Mouse (Mus musculus): ENCODE measurements around the gene Map9. TPM values are rescaled to one million over a fixed set of nuclear protein-coding genes. Genes with fewer than 3 reads are reported as not detected.
"Not testable (repeated sequence)": the region's sequence is repeated elsewhere in the genome, so short reads cannot be mapped to it uniquely, and the experiment has no call there.

Map9 gene
- polyA plus RNA-seq, 1 experiment = 12.3 TPM

- no peak overlapping the region for H3K4me3 ChIP-seq (ENCODE audit: low read depth, low read length)
Measured at GRCm38 (mm10) chr3:82435351-82435750, 77.5 kb downstream of the Map9 start.

DNA sequence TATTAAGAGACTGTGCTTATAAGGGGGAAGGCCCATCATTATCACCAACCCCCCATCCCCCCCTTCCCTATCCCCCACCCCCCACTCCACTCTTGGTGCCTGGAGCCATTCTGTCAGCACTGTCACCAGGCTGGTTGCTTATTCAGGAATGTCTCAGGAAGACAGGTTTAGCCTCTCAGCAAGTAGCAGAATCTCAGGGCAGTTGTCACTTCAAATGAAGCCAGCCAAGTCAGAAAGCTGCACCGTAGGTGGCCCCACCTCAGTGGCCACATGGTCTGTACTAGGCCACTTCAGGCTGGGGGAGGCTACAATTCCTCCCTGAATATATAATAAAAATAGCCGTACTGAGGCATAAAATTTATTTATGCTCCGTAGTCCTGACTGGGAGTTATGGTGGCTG, 83.1 kb downstream of the Map9 start:
- TF ChIP-seq CTCF (IDR thresholded peaks at IDR 0.05; ENCODE audit: low read depth, low read length) (no peak), EP300 (IDR thresholded peaks at IDR 0.05; ENCODE audit: insufficient read depth, low read depth, low read length) (no peak), POLR2A (IDR thresholded peaks at IDR 0.05; ENCODE audit: insufficient read depth, low read length) (no peak)
- H3K9me3 ChIP-seq (replicated peaks; ENCODE audit: control insufficient read depth, insufficient read depth, low read length, poor library complexity, severe bottlenecking) = no peaks in the 10 kb centered on the region
- H3K27me3 ChIP-seq (ENCODE audit: control insufficient read depth, insufficient read depth, low read length, poor library complexity, severe bottlenecking) = no peaks in the 10 kb centered on the region; the same call in 1 of the 2 replicates
- H3K4me3 ChIP-seq (ENCODE audit: low read depth, low read length) = no peak overlapping the region
- no peaks in the 10 kb centered on the region for H3K36me3 ChIP-seq (ENCODE audit: control insufficient read depth, insufficient read depth, low read length, poor library complexity, severe bottlenecking)
- no peak overlapping the region for H3K9ac ChIP-seq (ENCODE audit: low read depth, poor library complexity, severe bottlenecking)
- no peak overlapping the region for H3K27ac ChIP-seq (ENCODE audit: insufficient read depth, low read length)
- no peaks in the 10 kb centered on the region for H3K4me1 ChIP-seq (ENCODE audit: control insufficient read depth, insufficient read depth, low read length)

More at GRCm38 (mm10) chr3:82435351-82435750, 77.5 kb downstream of the Map9 start:
- TF ChIP-seq POLR2A (IDR thresholded peaks at IDR 0.05; ENCODE audit: insufficient read depth, low read length) (no peak), CTCF (IDR thresholded peaks at IDR 0.05; ENCODE audit: low read depth, low read length) (no peak), EP300 (IDR thresholded peaks at IDR 0.05; ENCODE audit: insufficient read depth, low read depth, low read length) (no peak)
- H3K36me3 ChIP-seq (ENCODE audit: control insufficient read depth, insufficient read depth, low read length, poor library complexity, severe bottlenecking) = no peaks in the 10 kb centered on the region
- no peaks in the 10 kb centered on the region for H3K27me3 ChIP-seq (ENCODE audit: control insufficient read depth, insufficient read depth, low read length, poor library complexity, severe bottlenecking)
- no peak overlapping the region for H3K27ac ChIP-seq (ENCODE audit: insufficient read depth, low read length)
- no peak overlapping the region for H3K9ac ChIP-seq (ENCODE audit: low read depth, poor library complexity, severe bottlenecking)
- H3K4me1 ChIP-seq (ENCODE audit: control insufficient read depth, insufficient read depth, low read length) = no peaks in the 10 kb centered on the region
- no peaks in the 10 kb centered on the region for H3K9me3 ChIP-seq (replicated peaks; ENCODE audit: control insufficient read depth, insufficient read depth, low read length, poor library complexity, severe bottlenecking)

- not testable (repeated sequence) for H3K4me3 ChIP-seq (ENCODE audit: low read depth, low read length); H3K27ac ChIP-seq (ENCODE audit: insufficient read depth, low read length); H3K27me3 ChIP-seq (ENCODE audit: control insufficient read depth, insufficient read depth, low read length, poor library complexity, severe bottlenecking); H3K9me3 ChIP-seq (replicated peaks; ENCODE audit: control insufficient read depth, insufficient read depth, low read length, poor library complexity, severe bottlenecking); H3K4me1 ChIP-seq (ENCODE audit: control insufficient read depth, insufficient read depth, low read length); H3K36me3 ChIP-seq (ENCODE audit: control insufficient read depth, insufficient read depth, low read length, poor library complexity, severe bottlenecking); H3K9ac ChIP-seq (ENCODE audit: low read depth, poor library complexity, severe bottlenecking)
Measured at GRCm38 (mm10) chr3:82441601-82442000, 83.8 kb downstream of the Map9 start.

Other genes with a start within 250 kb of the Map9 start
- gene Gucy1a1, start 212.3 kb upstream of the Map9 start, polyA plus RNA-seq (2011; ENCODE audit: insufficient read depth, insufficient read length, low read depth, missing spikeins) = 0.15 and 0.52 TPM in 2 replicates
- not detected in 2 replicates for gene Npy2r, start 190.0 kb downstream of the Map9 start, polyA plus RNA-seq (2011; ENCODE audit: insufficient read depth, insufficient read length, low read depth, missing spikeins)

Data from ES-Bruce4 (cell line).